Mouse (Mus musculus): ENCODE results near the gene Dclre1c. TPM values are rescaled to one million over a fixed set of nuclear protein-coding genes. Genes with fewer than 3 reads are reported as not detected.

The Dclre1c gene
- total RNA-seq, 2 experiments from 2014 or later = 10.0 to 16.0 TPM

GRCm38 (mm10) chr2:3474361-3474805, 50.5 kb downstream of the Dclre1c start:
- peak; percentile 51 to 54 for DNase-seq (ENCODE audit: extremely low spot score in 1 of 2, low spot score in 1 of 2)

DNA sequence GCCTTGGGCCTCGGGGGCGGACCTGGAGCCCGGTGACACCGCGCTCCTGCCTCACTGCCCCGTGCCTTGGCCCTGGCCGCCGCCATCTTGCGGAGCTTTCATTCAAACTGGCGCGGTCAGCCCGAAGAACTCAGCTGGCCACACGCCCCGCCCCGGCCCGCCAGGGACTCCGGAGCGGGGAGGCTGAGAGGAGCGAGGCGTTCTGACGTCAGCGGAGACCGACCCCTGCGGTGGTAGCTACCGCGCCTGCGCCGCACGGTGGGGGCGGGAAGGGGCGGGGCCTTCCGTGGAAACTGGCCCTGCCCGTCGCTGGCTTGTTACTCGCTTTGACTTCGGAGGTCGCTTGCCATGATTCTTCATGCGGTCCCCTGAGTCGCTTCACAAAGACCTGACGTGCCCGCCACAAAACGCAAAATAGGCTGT, 50.9 kb downstream of the Dclre1c start, which contains the start of gene Suv39h2:
Suv39h2 (minus strand) TSS at position 171 of the 423 bp plus-strand sequence.
- peak; percentile 93 for DNase-seq (ENCODE audit: extremely low spot score in 1 of 2, low spot score in 1 of 2)

DNA sequence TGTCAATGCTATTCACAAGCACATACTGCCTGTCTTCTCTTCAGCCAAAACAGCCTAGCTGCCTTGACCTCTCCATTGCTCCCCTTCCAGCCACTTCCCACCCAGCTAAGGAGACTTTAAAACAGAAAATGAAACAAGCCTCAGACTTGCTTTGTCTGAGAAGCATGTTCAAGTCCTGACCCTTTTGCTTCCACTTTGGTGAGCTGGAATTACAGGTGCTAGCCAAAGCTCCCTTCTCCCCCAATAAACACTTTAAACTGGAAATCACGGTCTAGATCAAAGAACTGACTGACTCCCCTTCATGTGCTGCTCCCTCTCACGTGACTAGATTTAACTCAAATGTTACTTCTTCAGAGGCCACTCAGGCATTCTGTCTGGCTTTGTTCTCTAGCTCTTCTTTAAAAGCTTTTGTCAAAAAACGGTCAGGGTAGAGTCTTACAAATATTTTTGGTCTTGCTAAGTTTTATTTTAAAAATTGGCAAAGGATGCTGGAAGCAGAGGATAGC, 51.9 kb downstream of the Dclre1c start:
- DNase-seq (ENCODE audit: extremely low spot score in 1 of 2, low spot score in 1 of 2) = no peak

DNA sequence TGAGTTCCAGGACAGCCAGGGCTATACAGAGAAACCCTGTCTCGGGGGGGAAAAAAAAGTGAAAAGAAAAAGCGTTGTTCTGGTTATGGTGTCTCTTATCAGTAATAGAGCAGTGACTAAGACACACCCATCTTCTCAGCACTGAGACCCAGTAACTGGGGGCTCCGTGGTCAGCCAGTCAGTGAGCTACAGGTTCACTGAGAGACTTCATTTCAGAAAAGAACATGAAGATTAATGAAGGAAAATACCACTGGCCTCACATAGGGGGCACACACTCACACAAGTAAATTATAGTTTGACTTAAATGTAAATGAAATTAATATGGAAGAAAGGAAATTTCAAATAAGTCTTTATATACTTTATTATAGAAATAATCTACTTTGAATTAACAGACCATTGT, 56.3 kb downstream of the Dclre1c start:
- DNase-seq (ENCODE audit: extremely low spot score in 1 of 2, low spot score in 1 of 2) = no peak

GRCm38 (mm10) chr2:3489816-3490215, 65.9 kb downstream of the Dclre1c start:
- DNase-seq (ENCODE audit: extremely low spot score in 1 of 2, low spot score in 1 of 2) = no peak

DNA sequence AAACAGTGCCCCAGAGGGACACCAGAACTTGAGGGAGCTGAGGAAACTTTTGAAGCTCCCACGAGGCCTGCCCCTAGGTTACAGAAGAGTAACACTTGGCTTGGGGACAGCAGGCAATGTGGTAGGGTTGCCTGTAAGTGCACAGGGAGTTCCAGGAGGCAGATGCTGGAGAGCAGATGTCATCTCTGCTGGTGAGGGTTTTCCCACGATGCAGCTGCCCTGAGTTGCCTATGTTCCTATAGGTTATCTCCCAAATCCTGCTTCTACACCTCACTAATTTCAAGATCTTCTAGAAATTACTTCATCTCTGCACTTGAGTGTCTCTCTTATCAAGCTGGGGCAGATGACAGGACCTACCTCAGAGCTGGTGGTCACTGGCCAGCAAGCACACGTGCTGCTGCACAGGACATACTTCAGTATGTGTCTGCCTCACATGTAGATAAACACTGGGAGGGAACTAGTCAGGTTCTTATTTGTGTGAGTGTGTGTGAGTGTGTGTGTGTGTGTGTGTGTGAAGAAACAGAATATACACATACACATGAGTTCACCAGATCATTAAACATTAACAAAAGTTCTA, 70.0 kb downstream of the Dclre1c start:
- DNase-seq (ENCODE audit: extremely low spot score in 1 of 2, low spot score in 1 of 2) = no peak

DNA sequence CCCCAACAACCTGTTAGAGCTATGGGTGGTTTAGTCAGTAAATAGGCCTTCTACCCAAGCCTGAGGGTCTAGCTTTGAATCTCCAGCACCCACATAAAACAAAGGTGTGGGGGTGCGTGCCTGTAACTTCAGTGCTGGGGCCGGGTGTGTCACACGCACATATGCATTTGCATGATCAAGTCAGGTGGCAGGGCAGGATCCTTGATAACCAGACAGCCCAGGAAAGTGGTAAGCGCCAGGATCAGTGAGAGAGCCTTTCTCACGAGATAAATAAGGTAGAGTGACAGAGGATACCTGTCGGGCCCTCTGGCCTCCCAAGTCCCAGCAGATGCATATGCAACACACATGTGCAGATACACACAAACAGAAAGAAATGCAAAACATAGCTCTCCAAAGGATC, 75.6 kb downstream of the Dclre1c start:
- no peak for DNase-seq (ENCODE audit: extremely low spot score in 1 of 2, low spot score in 1 of 2)

DNA sequence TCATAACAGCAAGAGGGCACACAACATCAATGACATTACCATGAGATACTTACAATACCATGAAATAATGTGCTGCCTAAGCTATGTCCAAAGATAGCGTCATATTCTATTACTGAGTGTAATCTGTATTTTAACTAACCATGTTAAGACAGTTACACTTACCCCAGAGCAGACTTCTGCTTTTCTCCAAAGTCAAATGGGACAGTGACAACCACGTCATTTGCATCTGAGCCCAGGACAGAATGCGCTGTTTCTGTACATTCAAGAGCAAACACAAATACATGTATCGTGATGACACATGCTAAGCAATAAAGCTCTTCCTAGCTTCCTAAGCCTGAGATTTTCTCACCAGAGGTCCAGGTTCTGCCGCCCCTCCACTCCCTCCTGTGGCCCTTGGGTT, 77.0 kb downstream of the Dclre1c start:
- DNase-seq (ENCODE audit: extremely low spot score in 1 of 2, low spot score in 1 of 2) = no peak

GRCm38 (mm10) chr2:3512076-3512475, 88.1 kb downstream of the Dclre1c start:
- DNase-seq (ENCODE audit: extremely low spot score in 1 of 2, low spot score in 1 of 2) = no peak

GRCm38 (mm10) chr2:3512552-3513454, 88.9 kb downstream of the Dclre1c start, which contains the start of the genes Gm45902, Hspa14 and Cdnf:
Gene Gm45902, minus strand, starts transcription at chr2:3512790.
Gene Hspa14, minus strand, starts transcription at chr2:3512814.
Gene Cdnf, plus strand, starts transcription at chr2:3513030.
- DNase-seq (ENCODE audit: extremely low spot score in 1 of 2, low spot score in 1 of 2) = peak; percentile 82 to 84

Other genes with a start within 250 kb of the Dclre1c start
- 10 to 100 TPM; 80.1 to 87.2 TPM for gene Nmt2, start 139.9 kb upstream of the Dclre1c start, total RNA-seq (2021)
- 10 to 100 TPM in 1 of 2 experiments, 1 to 10 TPM in 1; 9.3 to 10.8 TPM for gene Rpp38, start 91.5 kb upstream of the Dclre1c start, total RNA-seq (2021)
- 1 to 10 TPM; 1.5 to 2.3 TPM for gene Acbd7, start 88.0 kb upstream of the Dclre1c start, total RNA-seq (2021)
- gene Olah, start 26.9 kb upstream of the Dclre1c start, total RNA-seq (2021) = not detected
- gene Meig1, start 1.5 kb upstream of the Dclre1c start, total RNA-seq (2021) = 1 to 10 TPM; 3.4 to 4.7 TPM
- gene Suv39h2, start 50.9 kb downstream of the Dclre1c start, total RNA-seq (2021) = 1 to 10 TPM; 3.7 to 4.0 TPM
- 1 to 10 TPM; 3.9 to 5.9 TPM for gene Gm45902, start 88.7 kb downstream of the Dclre1c start, total RNA-seq (2021)
- 10 to 100 TPM; 45.3 to 52.1 TPM for gene Hspa14, start 88.7 kb downstream of the Dclre1c start, total RNA-seq (2021)
- gene Cdnf, start 88.9 kb downstream of the Dclre1c start, total RNA-seq (2021) = under 1 TPM; 0.35 to 0.71 TPM
- 10 to 100 TPM; 18.6 to 18.8 TPM for gene Fam107b, start 146.4 kb downstream of the Dclre1c start, total RNA-seq (2021)

All from layer of hippocampus, postnatal 25 days (tissue).